Mouse (Mus musculus) layer of hippocampus, postnatal 14 days (tissue): ENCODE results near the gene Pigc. TPM values are rescaled to one million over a fixed set of nuclear protein-coding genes. Genes with fewer than 3 reads are reported as not detected.

Experiments
- DNase-seq, 2 experiments: peaks; one replicate each; pipeline ENCODE4 v3.0.0; 2021 to 2022; ENCODE audit warnings: low spot score in 2 of 2, mixed read lengths in 1 of 2
- total RNA-seq, 2 experiments: library from RNA; stranded (reverse); gene quantifications; 2 replicates each; pipeline ENCODE4 v1.2.3; 2021

Gene Pigc
- total RNA-seq, 2 experiments from 2014 or later = 19.6 to 19.8 TPM

DNA sequence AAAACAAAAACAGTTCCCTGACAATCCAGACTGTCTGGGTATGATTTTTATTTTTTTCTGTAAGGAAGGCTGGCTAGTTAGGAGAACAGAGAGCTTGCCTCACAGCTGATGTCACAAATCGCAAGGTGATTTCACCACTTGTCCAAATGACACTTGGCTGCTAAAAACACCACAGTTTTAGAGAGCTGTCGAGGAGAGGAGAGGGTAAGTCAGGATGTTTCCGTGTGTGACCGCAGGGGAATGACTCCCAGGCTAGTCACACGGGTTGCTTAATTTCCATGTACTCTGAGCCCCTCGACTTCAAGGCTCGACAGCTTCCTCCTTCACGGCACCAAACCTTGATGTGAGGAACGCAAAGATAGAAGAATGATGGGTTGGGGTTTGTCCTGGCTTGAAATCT is 37.1 kb downstream of the Pigc start:
- DNase-seq = no peak

- no peak for DNase-seq
Measured at GRCm38 (mm10) chr1:162008208-162008607, 39.2 kb downstream of the Pigc start.

DNA sequence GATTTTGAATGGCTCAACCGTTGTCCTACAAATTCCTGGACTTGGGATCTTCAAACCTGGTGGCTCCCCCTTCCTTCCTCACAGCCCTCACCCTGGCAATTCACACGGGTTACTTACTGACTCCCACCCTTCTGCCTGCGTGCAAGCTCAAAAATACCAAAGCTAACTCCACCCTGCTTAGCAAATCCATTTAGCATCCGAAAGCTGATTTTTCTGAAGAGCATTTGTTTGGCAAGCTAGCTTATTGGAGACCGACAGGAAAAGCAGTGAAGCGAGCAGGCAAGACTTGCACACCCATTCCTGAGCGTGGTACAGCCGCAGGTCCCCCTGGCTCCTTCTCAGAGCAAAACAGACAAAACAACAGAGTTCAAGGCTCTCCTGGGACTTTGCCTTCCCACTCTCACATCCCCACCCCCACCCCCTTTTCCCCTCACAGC is 39.7 kb downstream of the Pigc start:
- DNase-seq = no peak

- no peak for DNase-seq
Measured at GRCm38 (mm10) chr1:162009086-162009485, 40.1 kb downstream of the Pigc start.

GRCm38 (mm10) chr1:162011523-162012245 is 42.7 kb downstream of the Pigc start:
- DNase-seq = no peak

GRCm38 (mm10) chr1:162013561-162013960 is 44.6 kb downstream of the Pigc start:
- no peak for DNase-seq

GRCm38 (mm10) chr1:162015247-162015862 is 46.4 kb downstream of the Pigc start:
- no peak for DNase-seq

- DNase-seq = no peak
Measured at GRCm38 (mm10) chr1:162016982-162017381, 48.0 kb downstream of the Pigc start.

- DNase-seq = no peak
Measured at GRCm38 (mm10) chr1:162017975-162018600, 49.1 kb downstream of the Pigc start.

GRCm38 (mm10) chr1:162018601-162018977 is 49.6 kb downstream of the Pigc start:
- no peak for DNase-seq

DNA sequence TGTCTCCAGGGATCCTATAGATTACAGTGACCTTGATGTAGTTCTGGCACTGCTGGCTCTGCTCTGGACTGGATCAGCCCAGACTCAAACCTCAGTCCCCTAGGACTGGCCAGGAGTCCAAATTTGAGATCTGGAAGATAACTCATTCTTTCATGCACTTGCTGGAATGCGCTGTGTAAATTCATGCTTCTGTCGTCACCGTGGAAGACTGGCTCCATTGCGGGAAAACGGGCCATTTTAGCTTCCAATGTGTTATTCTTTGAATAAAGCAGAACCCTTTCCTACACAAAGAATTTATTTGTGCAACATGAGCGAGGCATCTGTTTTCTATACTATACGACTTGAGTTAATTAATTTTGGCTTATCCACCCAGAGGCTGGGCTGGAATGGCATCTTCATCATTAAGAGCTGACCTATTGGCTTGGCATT is 51.3 kb downstream of the Pigc start:
- DNase-seq = no peak

- no peak for DNase-seq
Measured at GRCm38 (mm10) chr1:162020766-162021165, 51.8 kb downstream of the Pigc start.

Other genes with a start within 250 kb of the Pigc start
- not detected for gene Fasl, start 180.7 kb upstream of the Pigc start, total RNA-seq
- gene Suco, start 92.5 kb upstream of the Pigc start, total RNA-seq = 10 to 100 TPM; 28.8 to 36.6 TPM
- not detected for gene 4930558K02Rik, start 10.4 kb downstream of the Pigc start, total RNA-seq